In the genomic region with DNA sequence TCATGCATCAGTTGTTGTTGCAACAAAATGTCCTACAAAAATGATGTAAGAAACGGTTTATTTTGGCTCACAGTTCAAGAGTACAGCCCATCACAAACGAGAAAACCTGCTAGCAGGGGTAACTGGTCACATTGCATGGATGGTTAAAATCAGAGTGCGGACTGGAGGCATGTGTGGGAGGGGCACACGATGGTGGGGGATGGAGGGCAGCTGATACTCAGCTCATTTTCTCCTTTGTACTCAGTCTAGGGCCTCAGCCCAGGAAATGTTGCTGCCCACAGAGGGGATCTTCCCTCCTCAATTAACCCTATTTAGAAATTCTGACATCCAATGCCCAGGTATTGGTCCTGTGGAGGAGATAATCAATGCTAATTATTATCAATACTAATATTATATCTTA, we compare ENCODE assay signal across 17 mouse cellular contexts.
DNase-seq lines count a peak whose midpoint lies in the region; ATAC-seq and TF ChIP-seq lines count a peak whose summit lies in the region.
"Had no signal": no experiment of that assay in that cellular context is flagged by ENCODE, and none has a peak within 500 bp of the region (broad histone marks: within the 10 kb centered on the region; RNA-seq: fewer than 3 reads in every experiment).

No protein-coding gene starts in this region.

- TF ChIP-seq CTCF in stomach, postnatal 0 days (IDR thresholded peaks at IDR 0.05; ENCODE audit: low read depth), result no peak

- 38% methylated on average over 4 of the region's 4 CpGs for WGBS in forebrain, embryonic 11.5 days
- WGBS in forebrain, embryonic 16.5 days, result 15% methylated on average over 4 of the region's 4 CpGs
- 63% methylated on average over 4 of the region's 4 CpGs for WGBS in midbrain, embryonic 13.5 days
- WGBS in midbrain, embryonic 14.5 days, result 73% methylated on average over 4 of the region's 4 CpGs
- WGBS in stomach, embryonic 14.5 days, result 75% methylated on average over 4 of the region's 4 CpGs
- WGBS in stomach, postnatal 0 days, result 75% methylated on average over 4 of the region's 4 CpGs

- TF ChIP-seq EP300 in stomach, postnatal 0 days (optimal IDR thresholded peaks at IDR 0.05), result no peak

- H3K4me1 ChIP-seq in forebrain, embryonic 11.5 days (replicated peaks; ENCODE audit: control insufficient read depth, insufficient read depth, low read length), result 0 out of 2 replicates have a peak, but pooled peaks cover 2% of the 10 kb centered on the region
- H3K4me1 ChIP-seq in forebrain, embryonic 16.5 days (replicated peaks; ENCODE audit: control insufficient read depth, insufficient read depth, low read length), result peaks cover 4% of the 10 kb centered on the region; the same call in 1 of the 2 replicates
- no peaks in the 10 kb centered on the region for H3K4me1 ChIP-seq in midbrain, embryonic 13.5 days (replicated peaks)
- H3K4me1 ChIP-seq in midbrain, embryonic 14.5 days (ENCODE audit: control insufficient read depth, insufficient read depth, low read length), result no peaks in the 10 kb centered on the region
- H3K4me1 ChIP-seq in stomach, embryonic 14.5 days (ENCODE audit: control insufficient read depth, insufficient read depth, low read length), result no peaks in the 10 kb centered on the region
- H3K4me1 ChIP-seq in stomach, postnatal 0 days (replicated peaks; ENCODE audit: control insufficient read depth, insufficient read depth), result no peaks in the 10 kb centered on the region
- H3K4me1 ChIP-seq: embryonic facial prominence, embryonic 13.5 days; heart, embryonic 12.5 days; hindbrain, embryonic 12.5 days had no signal

- H3K36me3 ChIP-seq in forebrain, embryonic 11.5 days (ENCODE audit: control insufficient read depth, insufficient read depth, low read length), result no peaks in the 10 kb centered on the region
- H3K36me3 ChIP-seq in forebrain, embryonic 16.5 days (ENCODE audit: control insufficient read depth, insufficient read depth), result no peaks in the 10 kb centered on the region
- H3K36me3 ChIP-seq in midbrain, embryonic 13.5 days, result no peaks in the 10 kb centered on the region
- H3K36me3 ChIP-seq in midbrain, embryonic 14.5 days (ENCODE audit: control insufficient read depth, insufficient read depth, low read length), result no peaks in the 10 kb centered on the region
- no peaks in the 10 kb centered on the region for H3K36me3 ChIP-seq in stomach, embryonic 14.5 days (ENCODE audit: control insufficient read depth, insufficient read depth, low read length)
- H3K36me3 ChIP-seq in stomach, postnatal 0 days (ENCODE audit: control insufficient read depth, insufficient read depth, low read length), result no peaks in the 10 kb centered on the region
- H3K36me3 ChIP-seq: embryonic facial prominence, embryonic 13.5 days; heart, embryonic 12.5 days; hindbrain, embryonic 12.5 days had no signal

- no peaks in the 10 kb centered on the region for H3K9me3 ChIP-seq in forebrain, embryonic 11.5 days (ENCODE audit: control insufficient read depth, low read length)
- no peaks in the 10 kb centered on the region for H3K9me3 ChIP-seq in forebrain, embryonic 16.5 days (ENCODE audit: control insufficient read depth, low read length)
- H3K9me3 ChIP-seq in midbrain, embryonic 13.5 days, result no peaks in the 10 kb centered on the region
- no peaks in the 10 kb centered on the region for H3K9me3 ChIP-seq in midbrain, embryonic 14.5 days (ENCODE audit: control insufficient read depth, low read length)
- no peaks in the 10 kb centered on the region for H3K9me3 ChIP-seq in stomach, embryonic 14.5 days (ENCODE audit: control insufficient read depth, low read depth, low read length)
- no peaks in the 10 kb centered on the region for H3K9me3 ChIP-seq in stomach, postnatal 0 days (ENCODE audit: control insufficient read depth, low read length)
- H3K9me3 ChIP-seq: embryonic facial prominence, embryonic 13.5 days; heart, embryonic 12.5 days; hindbrain, embryonic 12.5 days had no signal

- no peaks in the 10 kb centered on the region for H3K27me3 ChIP-seq in forebrain, embryonic 11.5 days (ENCODE audit: control insufficient read depth, insufficient read depth, low read length)
- no peaks in the 10 kb centered on the region for H3K27me3 ChIP-seq in forebrain, embryonic 16.5 days (replicated peaks; ENCODE audit: control insufficient read depth, insufficient read depth, low read length)
- no peaks in the 10 kb centered on the region for H3K27me3 ChIP-seq in midbrain, embryonic 13.5 days
- no peaks in the 10 kb centered on the region for H3K27me3 ChIP-seq in midbrain, embryonic 14.5 days (ENCODE audit: control insufficient read depth, insufficient read depth, low read length)
- no peaks in the 10 kb centered on the region for H3K27me3 ChIP-seq in stomach, embryonic 14.5 days (ENCODE audit: control insufficient read depth, insufficient read depth, low read length)
- H3K27me3 ChIP-seq in stomach, postnatal 0 days (ENCODE audit: control insufficient read depth, insufficient read depth, low read length), result no peaks in the 10 kb centered on the region
- H3K27me3 ChIP-seq: embryonic facial prominence, embryonic 13.5 days; heart, embryonic 12.5 days; hindbrain, embryonic 12.5 days had no signal

- DNase-seq in forebrain, embryonic 11.5 days (ENCODE audit: low spot score), result peak; percentile 69
- no peak for DNase-seq in midbrain, embryonic 14.5 days
- no peak for DNase-seq in stomach, postnatal 0 days (ENCODE audit: low spot score)
- DNase-seq: adrenal gland, postnatal 10 days; cerebellum, adult 11-12 months; cerebellum, adult 9-10 months; cerebellum, postnatal 36 days; gastrocnemius, adult 2 months; gastrocnemius, postnatal 25 days had no signal

- no peak overlapping the region for H3K4me2 ChIP-seq in forebrain, embryonic 11.5 days (ENCODE audit: low read depth, low read length, severe bottlenecking)
- no peak overlapping the region for H3K4me2 ChIP-seq in forebrain, embryonic 16.5 days (ENCODE audit: low read length)
- no peak overlapping the region for H3K4me2 ChIP-seq in midbrain, embryonic 13.5 days (replicated peaks)
- no peak overlapping the region for H3K4me2 ChIP-seq in midbrain, embryonic 14.5 days (ENCODE audit: low read length)
- no peak overlapping the region for H3K4me2 ChIP-seq in stomach, embryonic 14.5 days (replicated peaks; ENCODE audit: low read depth, low read length)
- H3K4me2 ChIP-seq in stomach, postnatal 0 days (replicated peaks; ENCODE audit: low read depth), result no peak overlapping the region
- H3K4me2 ChIP-seq: embryonic facial prominence, embryonic 13.5 days; heart, embryonic 12.5 days; hindbrain, embryonic 12.5 days had no signal

- no peak overlapping the region for H3K9ac ChIP-seq in forebrain, embryonic 11.5 days (ENCODE audit: low read length)
- no peak overlapping the region for H3K9ac ChIP-seq in forebrain, embryonic 16.5 days (replicated peaks; ENCODE audit: low read depth, low read length)
- no peak overlapping the region for H3K9ac ChIP-seq in midbrain, embryonic 13.5 days (replicated peaks)
- no peak overlapping the region for H3K9ac ChIP-seq in midbrain, embryonic 14.5 days (replicated peaks; ENCODE audit: low read length)
- H3K9ac ChIP-seq in stomach, embryonic 14.5 days (replicated peaks; ENCODE audit: low read depth, low read length), result no peak overlapping the region
- no peak overlapping the region for H3K9ac ChIP-seq in stomach, postnatal 0 days (ENCODE audit: low read length)
- H3K9ac ChIP-seq: embryonic facial prominence, embryonic 13.5 days; heart, embryonic 12.5 days; hindbrain, embryonic 12.5 days had no signal

- no peak overlapping the region for H3K4me3 ChIP-seq in forebrain, embryonic 11.5 days (ENCODE audit: low read depth, low read length)
- H3K4me3 ChIP-seq in forebrain, embryonic 16.5 days (replicated peaks; ENCODE audit: low read length), result no peak overlapping the region
- no peak overlapping the region for H3K4me3 ChIP-seq in midbrain, embryonic 13.5 days (replicated peaks)
- H3K4me3 ChIP-seq in midbrain, embryonic 14.5 days (replicated peaks; ENCODE audit: low read depth, low read length), result no peak overlapping the region
- no peak overlapping the region for H3K4me3 ChIP-seq in stomach, embryonic 14.5 days (ENCODE audit: low read depth, low read length)
- H3K4me3 ChIP-seq in stomach, postnatal 0 days (ENCODE audit: low read depth, low read length), result no peak overlapping the region
- H3K4me3 ChIP-seq: embryonic facial prominence, embryonic 13.5 days; gastrocnemius, adult 2 months; heart, embryonic 12.5 days; hindbrain, embryonic 12.5 days had no signal

- peak; percentile 93 for ATAC-seq in forebrain, embryonic 11.5 days (replicated peaks; ENCODE audit: low FRiP score)
- ATAC-seq in forebrain, embryonic 16.5 days, result no peak
- peak; percentile 62; the same call in 1 of the 2 replicates for ATAC-seq in midbrain, embryonic 13.5 days
- ATAC-seq in midbrain, embryonic 14.5 days (ENCODE audit: low FRiP score, low TSS enrichment), result no peak
- ATAC-seq in stomach, embryonic 14.5 days (ENCODE audit: insufficient number of reproducible peaks, insufficient read depth, low FRiP score, low read depth), result 0 out of 2 replicates have a peak, but pooled peaks have one; percentile 61
- ATAC-seq in stomach, postnatal 0 days (ENCODE audit: low FRiP score, low TSS enrichment), result no peak
- no peak for ATAC-seq in frontal cortex, adult (ENCODE audit: low TSS enrichment)
- ATAC-seq: inflammation-experienced regulatory T-cells, adult 6 months had no signal

- peak overlapping the region; percentile 71; the same call in 1 of the 2 replicates for H3K27ac ChIP-seq in forebrain, embryonic 11.5 days (ENCODE audit: low read depth, low read length)
- no peak overlapping the region for H3K27ac ChIP-seq in forebrain, embryonic 16.5 days (ENCODE audit: low read length)
- no peak overlapping the region for H3K27ac ChIP-seq in midbrain, embryonic 13.5 days
- no peak overlapping the region for H3K27ac ChIP-seq in midbrain, embryonic 14.5 days (replicated peaks; ENCODE audit: low read depth, low read length)
- no peak overlapping the region for H3K27ac ChIP-seq in stomach, embryonic 14.5 days (ENCODE audit: low read length)
- no peak overlapping the region for H3K27ac ChIP-seq in stomach, postnatal 0 days (replicated peaks)
- H3K27ac ChIP-seq: embryonic facial prominence, embryonic 13.5 days; gastrocnemius, adult 2 months; hindbrain, embryonic 12.5 days had no signal

Comparison
In these comparisons a context has a peak if more than half of its experiments do, and no peak if none do; other contexts are left out.
1. ATAC-seq: peak in forebrain, embryonic 11.5 days (single experiment), midbrain, embryonic 13.5 days (single experiment) and stomach, embryonic 14.5 days (single experiment); none in forebrain, embryonic 16.5 days (single experiment), midbrain, embryonic 14.5 days (single experiment), stomach, postnatal 0 days (single experiment) and frontal cortex, adult (single experiment).